Mouse (Mus musculus) forebrain, embryonic 10.5 days (tissue): ENCODE measurements around the gene Asb14. TPM values are rescaled to one million over a fixed set of nuclear protein-coding genes. Genes with fewer than 3 reads are reported as not detected.

Experiments
- DNase-seq: peaks from one replicate; pipeline ENCODE4 v3.0.0-alpha.2; 2017; ENCODE audit warnings: low spot score; ENCODE audit errors: extremely low spot score
- H3K27ac ChIP-seq: fragments of 300-500 bp; sonication (generic); 2 replicates; pipeline ENCODE4 v1.5.1; 2016; ENCODE audit warnings: mild to moderate bottlenecking
- H3K27me3 ChIP-seq: fragments of 300-500 bp; sonication (generic); 2 replicates; pipeline ENCODE4 v1.6.1; 2016; ENCODE audit warnings: mild to moderate bottlenecking; ENCODE audit not compliant: poor library complexity, severe bottlenecking
- H3K36me3 ChIP-seq: fragments of 300-500 bp; sonication (generic); replicated peaks from 2 replicates; pipeline ENCODE4 v1.6.1; 2016; ENCODE audit warnings: mild to moderate bottlenecking, moderate library complexity
- H3K4me1 ChIP-seq: fragments of 300-500 bp; sonication (generic); 2 replicates; pipeline ENCODE4 v1.6.1; 2016
- H3K4me3 ChIP-seq: fragments of 300-500 bp; sonication (generic); 2 replicates; pipeline ENCODE4 v1.5.1; 2016; ENCODE audit warnings: mild to moderate bottlenecking, moderate library complexity
- H3K9me3 ChIP-seq: fragments of 300-500 bp; sonication (generic); 2 replicates; pipeline ENCODE4 v1.6.1; 2016; ENCODE audit warnings: mild to moderate bottlenecking, moderate library complexity
- WGBS: fragments of 180-500 bp; shearing (Covaris S2); methylation state at CpG from one replicate; pipeline ENCODE4 v1.1.7; 2016; 5-methylcytosine and 5-hydroxymethylcytosine counted together
- polyA plus RNA-seq: library from polyadenylated mRNA; unstranded; fragments of >200 nt; fragmentation: Nextera tagmentation; extraction: Ambion mirVana; gene quantifications from 2 replicates; pipeline ENCODE4 v1.2.1, GENCODE M21; 2016

Asb14 gene
- 0.23 TPM in 1 of 2 replicates, not detected in the other for polyA plus RNA-seq

- H3K4me1 ChIP-seq: no peaks in the 10 kb centered on the region
- H3K27me3 ChIP-seq: no peaks in the 10 kb centered on the region
- no peak for DNase-seq
- no peak within 1 kb of the TSS for H3K4me3 ChIP-seq
- no peak within 1 kb of the TSS for H3K27ac ChIP-seq
- 95% methylated on average over 4 of the region's 4 CpGs for WGBS
- no peaks in the 10 kb centered on the region for H3K36me3 ChIP-seq
- no peaks in the 10 kb centered on the region for H3K9me3 ChIP-seq
Measured at GRCm38 (mm10) chr14:26894392-26894791, at the start of gene Asb14. Gene Asb14 (plus strand): TSS chr14:26894557.

GRCm38 (mm10) chr14:26853053-26853452, 41.3 kb upstream of the Asb14 start:
- 81% methylated on average over 8 of the region's 8 CpGs for WGBS
- no peaks in the 10 kb centered on the region for H3K9me3 ChIP-seq
- no peaks in the 10 kb centered on the region for H3K4me1 ChIP-seq
- no peak for DNase-seq
- H3K4me3 ChIP-seq: no peak overlapping the region
- H3K27ac ChIP-seq: no peak overlapping the region
- H3K36me3 ChIP-seq: no peaks in the 10 kb centered on the region
- no peaks in the 10 kb centered on the region for H3K27me3 ChIP-seq

DNA sequence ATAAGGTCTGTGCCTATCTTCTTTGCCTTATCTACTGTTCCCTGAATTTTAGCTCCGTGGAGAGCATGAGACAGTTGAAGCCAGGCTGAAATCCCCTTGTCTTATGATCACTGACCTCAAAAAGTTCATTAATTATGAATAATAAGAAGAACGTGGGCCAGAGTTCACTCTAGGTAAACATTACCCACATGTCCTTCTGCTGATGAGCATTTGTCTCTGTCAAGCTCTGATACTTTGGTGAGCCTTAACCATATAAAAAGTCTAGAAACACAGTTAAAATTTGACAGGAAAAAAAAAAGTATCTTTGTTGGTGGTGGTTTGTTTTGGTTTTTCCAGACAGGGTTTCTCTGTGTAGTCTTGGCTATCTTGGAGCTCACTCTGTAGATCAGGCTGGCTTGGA, 40.3 kb upstream of the Asb14 start:
- DNase-seq: no peak
- Histone ChIP-seq H3K36me3 (no peaks in the 10 kb centered on the region), H3K27me3 (no peaks in the 10 kb centered on the region), H3K9me3 (no peaks in the 10 kb centered on the region), H3K27ac (no peak overlapping the region), H3K4me1 (no peaks in the 10 kb centered on the region), H3K4me3 (no peak overlapping the region)
- WGBS: 90% methylated on average over 2 of the region's 2 CpGs

DNA sequence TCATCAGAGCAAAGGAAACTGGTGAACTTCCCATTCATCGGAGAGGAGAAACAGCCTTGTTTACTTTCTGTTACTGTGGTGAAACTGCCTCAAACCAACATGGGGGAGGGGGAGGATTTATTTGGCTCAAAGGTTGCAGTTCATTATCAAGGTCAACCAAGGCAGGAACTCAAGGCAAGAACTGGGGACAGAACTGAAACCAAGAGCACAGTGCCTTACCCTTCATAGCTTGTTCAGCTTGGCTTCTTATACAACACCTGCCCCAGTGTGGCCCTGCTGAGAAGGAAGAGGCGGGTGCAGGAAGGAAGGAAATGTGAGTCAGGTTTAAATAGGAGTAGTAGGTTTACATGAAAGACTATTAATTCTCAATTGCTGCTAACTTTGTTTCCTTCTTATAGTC, 36.0 kb upstream of the Asb14 start:
- Histone ChIP-seq H3K27ac (no peak overlapping the region), H3K36me3 (no peaks in the 10 kb centered on the region), H3K4me3 (no peak overlapping the region), H3K4me1 (no peaks in the 10 kb centered on the region), H3K27me3 (no peaks in the 10 kb centered on the region), H3K9me3 (no peaks in the 10 kb centered on the region)
- 79% methylated on average over 2 of the region's 2 CpGs for whole genome bisulfite sequencing
- no peak for DNase-seq

DNA sequence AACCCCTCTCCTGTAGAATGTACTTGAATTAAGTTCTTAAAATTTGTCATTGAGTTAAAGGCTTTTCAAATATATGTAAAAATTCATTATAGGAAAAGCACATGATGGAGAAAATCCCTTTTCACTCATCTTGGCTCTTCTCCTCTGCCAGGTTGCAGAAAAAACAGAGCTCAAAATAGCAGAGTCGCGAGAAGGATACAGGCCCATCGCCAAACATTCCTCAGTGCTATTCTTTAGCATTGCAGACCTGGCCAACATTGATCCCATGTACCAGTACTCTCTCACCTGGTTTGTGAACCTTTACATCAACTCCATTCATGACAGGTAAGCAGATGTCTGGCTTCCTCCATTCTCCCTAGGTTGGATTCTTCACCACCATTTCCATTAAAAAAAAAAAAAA, 35.3 kb upstream of the Asb14 start:
- no peaks in the 10 kb centered on the region for H3K27me3 ChIP-seq
- DNase-seq: no peak
- no peaks in the 10 kb centered on the region for H3K4me1 ChIP-seq
- H3K36me3 ChIP-seq: no peaks in the 10 kb centered on the region
- no peak overlapping the region for H3K27ac ChIP-seq
- WGBS: 94% methylated on average over 3 of the region's 3 CpGs
- no peaks in the 10 kb centered on the region for H3K9me3 ChIP-seq
- no peak overlapping the region for H3K4me3 ChIP-seq

DNA sequence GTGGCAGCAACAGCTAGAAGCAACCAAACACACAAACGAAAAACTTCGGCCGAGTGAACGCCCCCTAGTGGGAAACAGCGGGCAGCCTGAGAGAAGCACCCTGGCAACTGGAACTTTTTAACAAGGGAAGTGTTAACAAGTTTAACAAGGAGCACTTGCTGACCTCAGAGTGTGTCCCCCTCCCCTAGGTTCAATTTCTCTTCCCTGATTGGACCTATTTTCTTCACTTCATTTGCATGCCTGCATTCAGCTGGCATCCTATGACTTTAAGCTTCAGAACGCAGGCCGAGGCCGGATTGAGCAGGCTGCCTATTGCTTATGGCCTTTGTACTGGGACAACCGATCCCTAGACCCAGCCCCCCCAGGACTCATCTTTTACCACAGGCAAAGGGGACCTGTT, 27.0 kb upstream of the Asb14 start:
- DNase-seq: no peak
- H3K27me3 ChIP-seq: no peaks in the 10 kb centered on the region
- WGBS: 77% methylated on average over 9 of the region's 9 CpGs
- no peaks in the 10 kb centered on the region for H3K36me3 ChIP-seq
- H3K4me1 ChIP-seq: no peaks in the 10 kb centered on the region
- H3K27ac ChIP-seq: 0 out of 2 replicates have a peak overlapping the region, but pooled peaks have one; percentile 44
- no peak overlapping the region for H3K4me3 ChIP-seq
- H3K9me3 ChIP-seq: no peaks in the 10 kb centered on the region

DNA sequence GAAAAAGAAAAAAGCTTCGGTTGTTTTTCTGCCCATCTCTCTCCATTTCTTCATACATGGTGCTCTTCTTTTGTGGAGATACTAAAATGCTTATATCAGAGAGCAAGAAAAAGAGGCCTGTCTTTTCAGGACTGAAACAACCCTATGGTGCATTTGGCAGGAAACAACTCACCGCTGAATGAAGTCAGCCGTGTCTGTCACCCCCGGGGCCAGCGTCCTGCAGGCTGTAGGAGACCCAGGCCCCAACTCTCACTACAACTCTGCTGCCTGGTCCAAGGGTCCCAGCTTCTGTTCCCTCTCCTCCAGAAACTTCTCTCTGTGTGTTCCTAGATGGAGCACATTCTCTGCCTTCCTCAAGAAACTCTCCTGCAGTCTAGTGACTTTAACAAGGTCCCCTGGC, 26.1 kb upstream of the Asb14 start:
- Histone ChIP-seq H3K9me3 (no peaks in the 10 kb centered on the region), H3K36me3 (no peaks in the 10 kb centered on the region), H3K4me3 (no peak overlapping the region), H3K4me1 (no peaks in the 10 kb centered on the region), H3K27ac (no peak overlapping the region), H3K27me3 (no peaks in the 10 kb centered on the region)
- WGBS: 85% methylated on average over 5 of the region's 5 CpGs
- no peak for DNase-seq

DNA sequence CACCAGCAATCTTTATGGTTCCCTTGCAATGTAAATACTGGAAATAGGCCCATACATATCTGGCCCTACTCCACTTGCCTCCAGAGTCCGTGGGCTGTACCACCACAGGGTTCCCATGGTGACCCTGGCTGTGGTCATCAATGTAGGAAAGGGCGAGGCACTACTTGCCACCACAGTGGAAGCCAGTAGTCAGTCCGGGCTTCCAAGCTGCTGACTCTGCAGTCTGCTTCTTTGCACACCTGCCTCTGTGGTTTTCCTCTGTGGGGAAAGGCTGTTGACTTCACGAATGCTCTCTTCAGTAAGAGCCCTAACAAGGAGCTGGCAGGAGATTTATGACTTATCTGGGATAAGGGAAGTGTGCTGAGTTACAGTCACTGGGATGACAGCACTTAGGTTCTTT, 15.6 kb upstream of the Asb14 start:
- H3K4me3 ChIP-seq: no peak overlapping the region
- no peaks in the 10 kb centered on the region for H3K27me3 ChIP-seq
- H3K9me3 ChIP-seq: no peaks in the 10 kb centered on the region
- no peak for DNase-seq
- H3K4me1 ChIP-seq: no peaks in the 10 kb centered on the region
- no peak overlapping the region for H3K27ac ChIP-seq
- no peaks in the 10 kb centered on the region for H3K36me3 ChIP-seq
- 83% methylated on average over 4 of the region's 4 CpGs for WGBS

DNA sequence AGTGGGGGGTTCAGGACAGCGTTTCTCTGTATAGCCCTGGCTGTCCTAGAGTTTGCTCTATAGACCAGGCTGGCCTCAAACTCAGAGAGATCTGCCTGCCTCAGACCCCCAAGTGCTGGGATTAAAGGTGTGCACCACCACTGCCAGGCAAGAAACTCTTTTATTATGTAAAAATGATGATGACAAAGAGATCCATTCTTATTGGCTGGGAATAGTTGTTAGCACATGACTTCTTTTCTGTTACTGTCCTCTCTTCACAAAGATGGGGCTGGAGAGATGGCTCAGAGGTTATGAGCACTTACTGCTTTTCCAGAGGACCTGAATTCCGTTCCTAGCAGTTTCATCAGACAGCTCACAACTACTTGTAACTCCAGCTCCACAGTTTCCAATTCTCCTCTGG, 14.4 kb upstream of the Asb14 start:
- no peaks in the 10 kb centered on the region for H3K4me1 ChIP-seq
- DNase-seq: no peak
- H3K9me3 ChIP-seq: no peaks in the 10 kb centered on the region
- H3K36me3 ChIP-seq: no peaks in the 10 kb centered on the region
- WGBS: 80% methylated on average over 2 of the region's 2 CpGs
- no peak overlapping the region for H3K27ac ChIP-seq
- H3K4me3 ChIP-seq: no peak overlapping the region
- H3K27me3 ChIP-seq: no peaks in the 10 kb centered on the region

DNA sequence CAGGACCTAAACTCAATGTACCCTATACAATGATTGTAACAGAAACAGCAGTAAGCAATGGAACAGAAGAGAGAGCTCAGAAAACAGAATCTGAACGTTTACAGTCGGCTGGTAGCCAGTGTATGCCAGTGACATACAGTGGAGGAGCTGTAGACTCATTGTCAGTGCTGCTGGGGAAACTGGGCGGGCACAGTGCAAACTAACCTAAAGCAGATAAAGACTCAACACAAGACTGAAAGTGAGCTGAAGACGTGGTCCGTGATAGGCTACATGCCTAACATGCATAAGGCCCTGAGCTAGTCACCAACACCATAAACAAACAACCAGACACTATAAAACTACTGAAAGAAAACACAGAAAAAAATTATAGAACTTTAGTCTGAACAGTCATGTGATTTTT, 12.7 kb upstream of the Asb14 start:
- no peak overlapping the region for H3K4me3 ChIP-seq
- no peaks in the 10 kb centered on the region for H3K4me1 ChIP-seq
- WGBS: 85% methylated on average over 5 of the region's 5 CpGs

GRCm38 (mm10) chr14:26887244-26887643, 7.1 kb upstream of the Asb14 start:
- 85% methylated on average over 3 of the region's 3 CpGs for WGBS
- H3K36me3 ChIP-seq: no peaks in the 10 kb centered on the region
- no peak overlapping the region for H3K27ac ChIP-seq
- no peak for DNase-seq
- no peaks in the 10 kb centered on the region for H3K4me1 ChIP-seq
- no peaks in the 10 kb centered on the region for H3K9me3 ChIP-seq
- H3K27me3 ChIP-seq: no peaks in the 10 kb centered on the region
- no peak overlapping the region for H3K4me3 ChIP-seq

More for the DNA sequence above, 12.7 kb upstream of the Asb14 start:
- Histone ChIP-seq H3K27ac (no peak overlapping the region), H3K36me3 (no peaks in the 10 kb centered on the region), H3K9me3 (no peaks in the 10 kb centered on the region), H3K27me3 (no peaks in the 10 kb centered on the region)
- no peak for DNase-seq

DNA sequence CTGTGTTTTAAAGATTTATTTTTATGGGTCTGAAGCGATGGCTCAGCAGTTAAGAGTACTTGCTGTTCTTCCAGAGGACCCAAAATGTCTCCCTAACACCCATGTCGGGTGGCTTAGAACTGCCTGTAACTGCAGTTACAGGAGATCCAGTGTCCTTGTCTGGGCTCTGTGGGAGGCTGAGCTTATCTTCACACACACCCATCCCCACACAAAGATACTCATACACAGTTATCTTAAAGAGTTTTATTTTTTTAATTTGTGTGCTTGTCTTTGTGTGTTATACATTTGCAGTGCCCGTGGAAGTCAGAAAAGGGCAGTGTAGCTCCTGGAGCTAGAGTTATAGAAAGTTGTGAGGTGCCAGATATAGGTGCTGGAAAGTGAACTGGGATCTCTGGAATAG, 3.6 kb upstream of the Asb14 start:
- 88% methylated on average over 3 of the region's 3 CpGs for WGBS
- no peaks in the 10 kb centered on the region for H3K4me1 ChIP-seq
- no peak overlapping the region for H3K27ac ChIP-seq
- no peaks in the 10 kb centered on the region for H3K36me3 ChIP-seq
- H3K27me3 ChIP-seq: no peaks in the 10 kb centered on the region
- H3K4me3 ChIP-seq: no peak overlapping the region
- H3K9me3 ChIP-seq: no peaks in the 10 kb centered on the region
- no peak for DNase-seq

DNA sequence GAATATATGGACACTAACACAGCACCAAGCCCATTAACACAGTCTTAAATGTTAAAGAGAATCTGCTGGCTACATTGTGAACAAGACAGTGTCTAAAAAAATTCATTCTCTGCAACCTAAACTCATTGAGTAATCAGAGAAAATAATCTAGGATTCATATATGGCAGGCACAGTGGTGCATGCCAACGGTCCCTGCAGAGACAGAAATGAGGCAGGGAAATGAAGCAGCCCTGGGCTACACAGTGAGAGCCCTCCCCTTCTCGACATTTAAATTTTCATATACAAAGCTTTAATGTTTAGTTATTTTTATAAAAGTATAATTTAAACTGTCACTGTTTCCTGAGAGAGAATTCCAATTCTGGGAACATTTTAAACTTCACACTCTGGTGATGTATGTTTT, 5.1 kb downstream of the Asb14 start:
- no peaks in the 10 kb centered on the region for H3K27me3 ChIP-seq
- H3K36me3 ChIP-seq: no peaks in the 10 kb centered on the region
- no peak for DNase-seq
- WGBS: 89% methylated on average over 2 of the region's 2 CpGs
- no peak overlapping the region for H3K4me3 ChIP-seq
- no peak overlapping the region for H3K27ac ChIP-seq
- H3K4me1 ChIP-seq: no peaks in the 10 kb centered on the region
- H3K9me3 ChIP-seq: no peaks in the 10 kb centered on the region

- no peak for DNase-seq
- Histone ChIP-seq H3K9me3 (no peaks in the 10 kb centered on the region), H3K36me3 (no peaks in the 10 kb centered on the region), H3K27me3 (no peaks in the 10 kb centered on the region), H3K4me3 (no peak overlapping the region), H3K4me1 (no peaks in the 10 kb centered on the region), H3K27ac (no peak overlapping the region)
- WGBS: 88% methylated on average over 12 of the region's 12 CpGs
Measured at GRCm38 (mm10) chr14:26900893-26901292, 6.5 kb downstream of the Asb14 start.
